Mouse (Mus musculus): ENCODE measurements around the gene Tmem141.

The Tmem141 gene

DNA sequence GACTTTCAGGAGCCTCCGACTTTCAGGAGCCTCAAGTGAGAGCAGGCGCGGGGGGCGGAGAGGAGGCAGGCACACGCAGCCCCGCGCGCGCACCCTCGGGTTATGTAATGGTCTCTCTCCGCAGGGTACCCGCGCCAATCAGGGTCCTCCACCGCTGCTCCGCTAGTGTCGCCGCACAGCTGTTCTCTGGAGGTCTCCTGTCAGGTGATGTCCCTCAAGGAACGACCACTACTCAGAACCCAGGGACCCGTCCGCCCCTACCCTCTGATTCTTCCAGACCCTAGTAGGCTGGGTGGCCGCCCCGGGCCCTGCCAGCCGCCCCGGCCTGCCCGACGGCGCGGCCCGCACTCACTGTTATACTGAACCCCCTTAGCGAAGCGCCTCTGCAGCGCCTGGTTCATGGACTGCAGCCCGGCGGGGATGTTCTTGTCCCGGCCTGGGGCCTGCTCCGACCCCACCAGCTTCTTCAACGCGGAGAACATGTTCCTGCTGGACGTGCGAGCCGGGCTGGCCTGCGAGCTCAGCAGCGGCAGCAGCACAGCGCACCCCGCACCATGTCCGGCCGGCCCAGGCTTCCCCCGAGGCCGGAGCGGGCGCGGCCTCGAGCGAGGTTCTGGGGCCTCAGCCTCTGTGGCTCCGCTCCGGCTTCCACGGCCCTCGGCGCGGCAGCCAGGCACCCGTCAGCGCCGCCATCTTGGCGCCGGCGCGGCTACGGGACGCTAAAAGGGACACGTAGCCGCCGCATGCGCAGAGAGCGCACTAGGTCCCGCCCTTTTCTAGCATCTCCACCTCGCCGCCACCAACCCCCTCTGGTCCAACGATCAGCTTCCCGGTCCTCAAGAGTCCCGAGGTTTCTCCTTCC, 13.8 kb downstream of the Tmem141 start, which contains the start of gene Rabl6:
Gene Rabl6 (minus strand): TSS at position 761 of the 862 bp plus-strand sequence.
- CTCF ChIA-PET: interaction anchor here (1.5 kb wide), 1 partner anchor 16 kb away, joined by 3 read pairs; no protein-coding TSS in a partner anchor

DNA sequence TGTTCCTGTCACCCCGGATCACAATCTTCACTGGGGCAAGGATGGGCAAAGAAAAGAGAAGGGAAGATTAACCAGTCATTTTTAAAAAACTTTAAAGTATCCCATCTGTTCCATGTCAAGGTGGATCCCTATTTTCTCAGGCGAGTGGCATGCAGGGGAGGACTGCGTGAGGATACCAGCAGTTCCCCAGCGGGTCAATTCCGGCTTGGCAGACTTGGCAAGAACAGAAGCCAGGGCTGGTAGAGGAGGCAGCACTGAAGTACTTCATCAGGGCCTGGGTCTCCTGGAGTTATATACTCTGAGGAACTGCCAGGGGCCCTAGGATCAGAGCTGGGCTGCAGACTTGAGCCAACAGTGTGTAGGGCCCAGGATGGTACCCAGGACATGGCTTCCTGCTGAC, 19.3 kb downstream of the Tmem141 start:
- CTCF ChIA-PET: no interaction called here

DNA sequence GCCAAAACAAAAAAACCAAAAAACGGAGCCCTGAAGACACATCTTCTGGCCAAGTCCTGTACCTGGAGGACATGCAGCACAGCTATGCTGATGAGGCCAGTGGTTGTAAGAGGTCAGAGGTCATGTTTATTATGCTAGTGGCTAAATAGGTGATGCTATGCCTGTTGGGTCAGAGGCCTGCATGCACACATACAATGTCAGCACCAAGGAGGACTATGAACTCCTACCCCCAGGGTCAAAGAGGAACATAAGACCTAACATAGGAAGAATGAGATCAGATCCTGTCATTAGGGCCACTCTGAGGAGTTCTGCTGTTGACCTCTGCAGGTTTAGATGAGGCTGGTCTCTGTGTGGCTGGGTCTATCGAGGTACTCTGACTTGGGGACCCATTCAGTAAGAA, 21.8 kb downstream of the Tmem141 start:
- CTCF ChIA-PET: no interaction called here

DNA sequence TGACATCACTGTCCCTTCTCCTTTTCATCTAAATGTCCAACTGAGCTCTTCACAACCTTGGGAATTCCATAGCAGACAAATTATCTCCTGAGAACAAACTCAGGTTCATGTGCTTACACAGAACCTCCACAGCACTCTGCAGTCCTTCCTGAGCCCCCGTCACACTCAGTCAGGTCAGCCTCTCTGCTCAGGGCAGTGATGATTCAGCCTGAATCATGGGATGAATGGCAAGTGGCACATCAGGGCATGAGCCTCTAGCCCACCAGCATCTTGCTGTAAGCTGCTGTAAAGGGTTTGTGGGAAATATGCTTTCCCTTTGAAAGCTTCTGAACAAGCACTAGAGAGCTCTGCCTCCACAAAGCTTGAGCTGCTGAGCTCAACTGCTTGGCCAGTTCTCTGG, 23.1 kb downstream of the Tmem141 start:
- CTCF ChIA-PET: no interaction called here

DNA sequence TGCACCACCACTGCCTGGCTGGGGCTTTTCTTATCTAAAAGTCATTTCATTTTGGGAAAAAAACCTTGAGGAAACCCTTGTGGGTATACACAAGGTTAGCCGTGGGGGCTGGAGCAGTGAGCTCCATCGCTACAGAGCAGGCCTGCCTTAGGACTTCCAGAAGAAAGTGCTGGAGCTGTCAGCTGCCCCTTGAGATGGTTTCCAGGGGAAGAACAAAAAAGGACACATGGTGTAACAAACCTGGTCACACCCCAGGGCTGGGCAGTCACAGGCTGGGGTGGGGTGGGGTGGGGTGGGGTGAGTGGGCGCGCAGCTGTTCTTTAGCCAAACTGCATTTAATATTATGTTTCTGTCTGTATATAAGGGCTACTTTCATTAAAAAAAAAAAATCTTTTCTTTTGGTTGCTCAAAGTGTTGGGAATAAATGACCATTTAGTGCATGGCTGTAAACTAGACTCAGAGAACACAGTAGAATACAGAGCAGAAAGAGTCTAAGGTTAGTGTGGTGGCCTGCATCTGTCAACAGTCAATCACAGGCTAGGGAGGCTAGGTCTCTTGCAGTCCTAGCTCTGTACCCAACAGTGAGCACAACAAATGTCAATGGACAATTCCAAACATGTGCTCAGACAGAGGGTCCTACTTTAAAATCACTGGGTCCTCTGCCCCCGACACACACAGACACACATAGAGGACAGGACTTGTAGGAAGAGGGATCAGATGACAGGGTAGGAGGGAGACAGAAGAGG, 24.9 kb downstream of the Tmem141 start:
- CTCF ChIA-PET: no interaction called here

DNA sequence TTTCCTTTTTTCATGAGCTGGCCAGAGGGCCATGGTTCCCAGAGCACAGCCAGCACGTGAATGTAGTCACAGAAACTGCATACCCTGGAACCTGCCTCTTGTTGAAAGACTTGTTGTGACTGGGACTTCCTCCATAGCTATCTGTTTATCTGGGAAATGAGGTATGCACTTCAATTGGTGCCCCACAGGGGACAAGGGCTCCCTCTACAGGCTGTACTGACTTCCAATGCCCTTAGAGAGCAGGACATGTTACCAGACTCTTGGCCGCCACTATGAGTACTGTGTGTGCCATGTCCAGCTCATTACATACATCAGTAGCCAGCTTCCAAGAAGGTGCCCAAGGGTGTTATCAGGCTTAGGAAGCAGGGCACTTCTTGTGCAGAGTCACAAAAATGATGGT, 29.9 kb downstream of the Tmem141 start:
- CTCF ChIA-PET: interaction anchor here (1.3 kb wide), 1 partner anchor 16 kb away, joined by 3 read pairs; the partner anchor contains the start of gene Rabl6

DNA sequence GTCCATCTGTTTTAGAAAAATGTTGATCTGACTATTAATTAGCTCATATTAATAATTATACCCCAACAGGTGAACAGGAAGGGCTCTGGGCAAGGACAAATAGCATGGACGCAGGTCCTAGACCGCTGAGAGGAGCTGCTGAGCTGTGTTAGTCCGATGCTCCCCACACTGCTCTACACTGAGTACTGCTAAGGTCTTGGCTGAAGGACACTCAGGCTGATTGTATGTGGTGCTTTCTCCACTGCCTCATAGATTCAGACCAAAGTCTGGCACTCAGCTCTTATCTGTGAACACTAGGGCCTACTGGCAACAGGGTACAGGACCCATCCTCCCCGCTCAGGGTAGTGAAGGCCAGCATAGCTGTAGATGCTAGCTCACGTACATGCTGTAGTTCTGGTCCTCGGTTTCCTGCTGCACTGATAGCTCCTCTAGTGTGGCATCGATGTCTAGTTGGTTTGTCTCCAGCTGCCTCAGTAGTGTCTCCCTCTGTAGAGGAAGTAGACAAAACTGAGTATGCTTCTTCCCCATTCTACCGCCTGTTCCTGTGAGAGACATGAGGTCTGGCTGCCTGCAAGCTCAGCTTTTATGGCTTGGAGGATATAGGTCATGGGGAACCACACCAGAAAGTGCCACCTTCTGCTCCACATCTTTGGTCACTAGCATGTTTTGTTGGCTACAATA, 33.4 kb downstream of the Tmem141 start:
- CTCF ChIA-PET: no interaction called here

DNA sequence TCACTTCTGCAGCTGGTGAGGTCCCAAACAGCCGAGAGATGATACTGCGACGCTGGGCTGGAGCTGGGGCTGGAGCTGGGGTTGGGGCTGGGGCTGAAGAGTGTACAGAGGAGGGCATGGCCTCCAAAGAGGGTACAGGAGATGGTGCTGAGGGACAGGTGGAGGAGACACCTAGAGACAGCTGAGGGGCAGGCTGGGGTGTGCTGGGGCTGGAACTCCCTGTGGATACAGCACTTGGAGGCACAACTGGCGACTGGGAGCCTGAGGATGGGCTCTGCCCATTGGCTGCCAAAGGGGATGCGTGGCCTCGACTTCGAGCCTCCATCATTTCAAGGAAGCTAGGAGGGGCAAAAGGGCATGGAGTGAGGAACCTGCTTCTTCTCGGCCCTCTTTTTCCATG, 34.5 kb downstream of the Tmem141 start:
- CTCF ChIA-PET: no interaction called here

DNA sequence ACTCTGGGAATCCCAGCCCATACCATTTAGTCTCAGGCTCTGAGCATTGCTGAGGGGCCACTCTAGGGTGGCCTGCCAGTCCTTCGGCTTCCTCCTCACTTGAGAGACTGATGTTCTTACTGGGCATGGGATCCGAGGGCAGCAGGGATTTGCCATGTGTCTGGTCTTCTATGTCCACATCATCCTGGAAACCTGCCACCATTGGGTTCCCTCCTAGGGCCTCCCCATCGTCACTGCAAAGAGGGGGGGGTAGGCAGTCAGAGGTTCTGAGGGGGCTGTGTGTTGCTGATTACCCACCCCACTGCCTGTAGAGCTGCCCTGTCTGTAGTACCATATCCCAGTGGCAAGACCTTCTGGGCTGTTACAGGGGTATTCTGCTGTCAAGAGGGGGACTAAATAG, 36.2 kb downstream of the Tmem141 start:
- CTCF ChIA-PET: no interaction called here

DNA sequence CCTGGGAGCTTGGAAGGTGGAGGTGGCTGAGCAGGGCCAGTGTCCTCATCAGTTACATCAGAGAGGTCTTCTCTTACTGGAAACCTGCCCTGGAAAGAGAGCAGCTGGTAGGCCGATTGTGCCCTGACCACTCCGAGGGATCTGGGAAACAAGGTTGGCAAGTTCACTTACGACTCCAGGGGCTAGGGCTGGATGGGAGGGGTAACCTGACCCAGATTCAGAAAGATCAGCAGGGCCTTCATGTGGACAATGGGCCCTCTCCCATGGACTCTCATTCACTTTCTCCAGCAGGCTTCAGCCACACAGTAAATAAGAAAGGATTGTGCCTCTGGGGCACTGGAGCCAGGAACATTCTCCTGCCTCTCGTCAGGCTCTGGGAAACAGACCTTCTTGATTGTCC, 36.9 kb downstream of the Tmem141 start:
- CTCF ChIA-PET: no interaction called here

DNA sequence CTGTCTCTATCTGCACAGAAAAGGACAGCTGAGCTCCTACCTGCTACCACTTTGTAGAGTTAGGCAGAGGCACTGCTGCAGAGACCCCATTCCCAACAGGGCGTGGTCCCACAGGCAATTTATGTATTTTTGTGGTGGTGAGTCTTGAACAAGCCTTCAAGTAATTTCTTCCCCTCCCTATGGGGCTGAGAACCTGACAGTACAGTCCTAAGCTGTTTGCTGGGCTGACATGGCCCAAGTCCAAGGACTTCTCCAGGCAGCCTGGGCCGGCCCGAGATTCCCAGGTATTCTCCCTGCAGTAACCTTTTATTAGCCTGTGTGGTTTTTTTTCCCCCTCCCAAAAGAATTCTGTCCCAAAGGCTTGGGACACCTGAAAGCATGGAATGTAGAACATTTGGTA, 37.7 kb downstream of the Tmem141 start:
- CTCF ChIA-PET: interaction anchor here (0.6 kb wide), 1 partner anchor 307 kb away, joined by 6 read pairs; no protein-coding TSS in a partner anchor

DNA sequence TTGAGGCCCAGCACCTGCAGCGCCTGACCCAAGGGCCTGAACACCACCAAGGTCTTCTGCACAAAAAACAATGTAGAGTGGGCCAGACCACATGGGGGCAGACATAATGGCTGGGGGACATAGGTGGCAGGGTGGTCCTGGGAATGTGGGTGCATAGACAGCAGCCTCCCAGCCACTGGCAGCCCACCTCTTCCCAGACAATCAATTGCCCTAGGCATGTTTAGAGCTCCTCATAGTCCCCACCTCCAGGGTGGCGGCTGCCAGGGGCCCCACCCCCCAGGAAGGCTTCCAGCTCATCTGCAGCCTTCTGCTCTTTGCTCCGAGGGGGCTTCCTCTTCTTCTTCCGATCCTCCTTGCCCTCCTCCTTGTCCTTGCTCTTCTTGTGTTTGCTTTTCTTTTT, 38.2 kb downstream of the Tmem141 start:
- CTCF ChIA-PET: interaction anchor here (0.6 kb wide), 1 partner anchor 307 kb away, joined by 6 read pairs; no protein-coding TSS in a partner anchor

DNA sequence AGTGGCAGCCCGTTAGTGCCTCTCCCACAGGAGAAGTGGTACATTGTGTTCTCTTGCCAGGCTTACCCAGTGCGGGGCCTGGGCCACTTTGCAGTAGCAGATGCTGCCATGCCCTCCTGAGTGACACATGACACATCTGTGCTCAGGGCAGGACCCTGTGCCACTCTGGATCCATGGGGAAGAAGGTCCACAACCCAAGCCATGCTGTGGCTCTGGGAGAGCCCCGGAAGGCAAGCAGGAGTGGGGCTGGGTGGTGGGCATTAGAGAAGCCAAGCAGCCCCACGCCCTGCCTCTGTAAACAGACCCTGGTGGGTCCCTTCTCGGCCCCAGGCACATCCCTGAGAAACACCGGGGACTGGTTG, 38.7 kb downstream of the Tmem141 start:
- CTCF ChIA-PET: no interaction called here

DNA sequence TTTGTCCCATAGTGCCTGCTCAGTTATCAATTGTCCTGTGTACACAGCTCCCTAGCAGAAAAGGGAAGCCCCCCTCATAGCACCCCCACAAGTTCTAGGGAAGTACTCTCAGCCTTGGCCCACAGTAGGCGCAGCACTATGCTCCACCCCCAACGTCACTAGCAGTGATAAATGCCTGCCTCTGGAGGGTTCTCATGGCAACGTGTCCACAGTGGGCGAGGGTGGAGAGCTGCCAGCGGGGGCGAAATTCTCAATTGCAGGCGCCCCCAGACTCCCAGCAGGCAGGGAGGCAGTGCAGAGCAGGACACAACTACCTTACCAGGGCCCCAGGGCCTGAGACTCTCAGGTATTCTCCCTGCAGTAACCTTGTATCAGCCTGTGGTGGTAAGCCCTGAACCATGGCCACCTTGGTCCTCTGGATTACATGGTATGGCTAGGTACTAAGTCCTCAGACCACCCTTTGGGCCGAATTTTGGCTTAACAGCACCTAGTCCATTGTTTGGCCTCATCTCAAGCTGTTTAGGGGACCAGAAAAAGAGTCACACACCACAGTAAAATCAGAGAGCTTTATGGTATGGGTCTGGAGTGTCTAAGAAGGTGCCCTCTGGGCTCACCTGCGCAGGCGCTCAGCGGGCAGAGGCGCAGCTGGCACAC, 39.2 kb downstream of the Tmem141 start:
- CTCF ChIA-PET: interaction anchor here (1.7 kb wide), 1 partner anchor 39 kb away, joined by 4 read pairs; no protein-coding TSS in a partner anchor

DNA sequence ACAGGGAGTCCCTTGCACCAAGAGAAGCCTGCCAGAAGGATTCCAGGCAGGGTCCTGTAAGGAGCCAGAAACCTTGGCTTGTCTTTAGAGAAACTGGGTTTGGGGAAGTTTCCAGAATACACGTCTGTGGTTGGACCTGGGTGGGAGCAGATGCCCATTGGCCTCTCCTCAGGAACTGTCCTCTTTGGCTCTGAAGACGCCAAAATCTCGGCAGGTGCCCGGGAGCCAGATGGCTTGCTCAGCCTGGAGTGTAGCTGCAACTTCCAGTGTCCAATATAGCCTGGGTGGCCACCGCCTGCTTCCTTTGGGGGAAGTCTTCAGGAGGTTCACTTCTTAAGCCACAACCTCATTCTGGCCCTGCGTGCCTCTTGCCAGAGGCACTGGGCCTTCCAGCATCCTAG, 39.9 kb downstream of the Tmem141 start:
- CTCF ChIA-PET: interaction anchor here (1.5 to 1.7 kb wide), 2 partner anchors 24 to 38 kb away, joined by 4 to 6 read pairs; partner anchors contain the start of gene Edf1

DNA sequence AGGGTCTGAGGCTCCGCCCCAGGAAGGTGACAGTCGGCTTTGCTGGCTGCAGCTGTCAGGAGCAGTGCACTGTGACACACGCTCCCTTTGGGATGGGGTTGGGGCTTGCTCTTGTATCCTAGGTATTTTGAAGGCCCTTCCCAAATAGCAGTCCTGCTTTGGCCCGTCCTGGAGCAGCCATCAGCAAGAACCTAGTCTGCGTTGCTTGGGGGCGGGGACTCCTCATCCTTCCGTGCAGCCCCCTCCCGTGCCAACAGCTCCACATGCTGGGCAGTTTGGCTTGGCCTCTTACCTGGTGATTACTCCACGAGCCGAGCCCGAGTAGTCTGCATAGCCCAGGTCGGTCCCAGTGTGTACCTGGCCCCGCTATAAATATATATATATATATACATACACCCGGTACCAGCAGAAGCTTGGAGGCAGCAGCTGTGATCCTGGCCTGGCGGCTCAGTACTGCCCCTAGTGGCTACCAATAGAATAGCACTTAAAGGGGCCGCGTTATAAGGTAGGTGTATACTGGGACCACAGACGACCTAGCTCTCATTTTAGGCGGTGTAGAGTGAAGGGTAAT, 40.4 kb downstream of the Tmem141 start, which contains the start of gene Ajm1:
Gene Ajm1 (minus strand): TSS at position 464 of the 571 bp plus-strand sequence.
- CTCF ChIA-PET: interaction anchor here (0.7 to 1.7 kb wide), 3 partner anchors 24 to 48 kb away, joined by 3 to 6 read pairs (median 4); partner anchors contain the start of gene Edf1

DNA sequence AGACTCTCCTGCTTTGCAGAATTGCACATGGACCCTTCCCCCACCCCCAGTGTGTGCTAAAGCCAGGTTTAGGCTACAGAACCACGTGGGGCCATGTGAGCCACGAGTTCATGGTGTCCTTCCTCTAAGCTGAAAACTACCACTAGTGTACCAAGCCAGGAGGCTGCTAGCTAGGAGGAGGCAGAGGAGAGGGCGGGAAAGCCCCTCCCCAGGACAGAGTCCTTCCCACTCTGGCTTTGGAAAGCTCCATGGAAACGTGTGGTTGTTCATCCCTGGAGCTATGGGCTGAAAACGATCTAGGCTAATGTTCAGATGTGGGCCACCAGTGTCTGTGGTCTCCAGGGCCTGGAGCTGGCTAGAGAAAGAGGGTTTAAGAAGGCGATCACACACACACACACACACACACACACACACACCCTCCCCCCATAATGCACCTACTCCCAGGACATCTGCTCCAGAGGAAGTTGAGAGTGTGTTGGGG, 41.1 kb downstream of the Tmem141 start:
- CTCF ChIA-PET: interaction anchor here (0.7 to 1.7 kb wide), 3 partner anchors 23 to 48 kb away, joined by 3 to 6 read pairs (median 4); partner anchors contain the start of gene Edf1

DNA sequence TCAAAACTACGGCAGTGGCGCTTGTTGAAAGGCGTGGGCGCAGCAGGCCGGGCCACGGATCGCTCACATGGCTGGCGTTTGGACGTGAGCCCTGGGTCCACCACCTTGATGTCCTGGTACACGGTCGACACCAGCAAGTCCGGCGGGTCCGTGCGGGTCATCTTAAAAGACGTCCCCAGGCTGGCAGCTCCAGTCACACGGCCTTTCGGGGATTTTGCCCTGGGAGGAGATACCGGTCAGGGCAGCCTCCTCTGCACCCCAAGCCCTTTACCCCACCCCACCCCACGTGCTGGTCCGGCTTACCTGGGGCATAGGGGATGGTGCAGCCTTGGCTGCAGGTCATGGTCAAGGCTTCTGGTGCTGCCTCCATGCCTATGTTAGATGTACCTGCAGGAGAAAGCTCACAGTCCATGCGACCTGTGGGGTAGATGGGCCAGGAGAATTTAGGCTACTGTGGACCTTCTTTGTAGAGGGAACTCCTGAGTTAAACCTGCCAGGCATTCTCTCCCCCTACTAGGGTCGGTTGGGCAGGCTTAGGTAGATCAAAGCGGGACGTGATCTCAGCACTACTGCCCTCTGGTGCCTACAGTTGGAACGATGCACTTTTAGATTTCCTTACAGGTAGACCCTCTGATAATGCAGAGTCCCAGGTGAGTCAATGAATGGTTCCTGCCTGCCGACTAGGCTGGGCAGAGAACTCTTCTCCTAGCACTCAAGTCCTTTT, 41.9 kb downstream of the Tmem141 start:
- CTCF ChIA-PET: interaction anchor here (1.1 kb wide), 1 partner anchor 1890 kb away, joined by 3 read pairs; no protein-coding TSS in a partner anchor

DNA sequence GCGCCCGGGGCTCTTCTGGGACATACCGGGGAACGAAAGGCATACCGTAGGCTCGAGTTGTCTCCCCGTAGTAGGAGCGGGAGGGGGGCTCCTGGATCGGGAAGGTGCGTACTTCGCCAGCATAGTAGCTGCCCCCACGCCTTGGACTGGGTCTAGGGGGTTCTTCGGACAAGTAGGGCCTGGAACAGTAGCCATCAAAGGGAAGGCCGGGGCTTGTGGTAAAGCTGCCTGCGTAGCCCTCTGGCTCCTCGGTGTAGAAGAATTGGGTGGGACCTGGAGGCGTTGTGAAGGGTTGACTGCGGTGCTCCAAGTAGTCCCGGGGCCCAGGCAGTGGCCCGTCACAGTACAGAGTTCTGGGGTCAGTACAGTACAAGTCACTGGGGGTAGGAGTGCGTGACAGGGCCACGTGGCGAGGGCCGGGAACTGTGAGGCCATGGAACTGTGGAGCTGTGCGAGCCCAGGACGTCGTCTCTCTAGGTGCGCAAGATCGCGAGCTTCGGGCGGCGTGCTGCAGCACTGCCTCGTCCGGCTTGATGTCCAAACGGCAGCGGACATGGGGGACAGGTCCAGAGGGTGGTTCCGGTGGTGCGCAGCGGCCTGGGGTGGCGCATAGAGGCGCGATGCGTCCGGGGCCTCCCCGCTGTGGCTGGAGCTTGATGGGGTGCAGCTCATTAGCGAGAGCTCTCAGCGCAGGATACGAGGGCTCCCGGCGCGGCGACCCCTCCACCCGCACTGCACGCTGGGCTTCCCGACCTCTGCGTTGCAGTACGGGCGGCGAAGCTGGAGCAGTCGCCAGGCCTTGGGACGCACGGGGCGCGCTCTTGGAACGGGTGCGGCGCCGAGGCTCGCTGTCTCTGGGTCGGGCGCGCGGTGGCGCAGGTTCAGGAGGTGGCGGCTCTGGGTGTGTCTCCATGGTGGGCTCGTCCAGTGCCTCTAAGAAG, 42.7 kb downstream of the Tmem141 start:
- CTCF ChIA-PET: interaction anchor here (1.1 kb wide), 1 partner anchor 1891 kb away, joined by 3 read pairs; no protein-coding TSS in a partner anchor
